Mouse (Mus musculus): Measurements from ENCODE around the gene Gm19426. TPM values are rescaled to one million over a fixed set of nuclear protein-coding genes. Genes with fewer than 3 reads are reported as not detected.
A peak's percentile ranks its signal among the peaks of the same experiment; 100 is the strongest.

Gm19426 gene
- polyA plus RNA-seq (2015; fragmentation: Nextera tagmentation; extraction: Ambion mirVana): 4.9 and 6.7 TPM in 2 replicates

GRCm38 (mm10) chr2:84743561-84743960, at the start of gene Gm19426:
Gm19426 (minus strand) TSS chr2:84743655.
- H3K9me3 ChIP-seq (ENCODE audit: control insufficient read depth, low read length): no peaks in the 10 kb centered on the region
- H3K4me3 ChIP-seq (ENCODE audit: low read length): peak within 1 kb of the TSS; percentile 92
- H3K27ac ChIP-seq (ENCODE audit: low read depth, low read length): peak within 1 kb of the TSS; percentile 99
- no peaks in the 10 kb centered on the region for H3K27me3 ChIP-seq (replicated peaks; ENCODE audit: control insufficient read depth, insufficient read depth, low read length)
- ATAC-seq: peak; percentile 93
- H3K4me1 ChIP-seq (ENCODE audit: control insufficient read depth, insufficient read depth, low read depth, low read length): peaks cover 30% of the 10 kb centered on the region
- peak within 1 kb of the TSS; percentile 92 for H3K4me2 ChIP-seq (ENCODE audit: low read length)
- under 1% methylated on average over 25 of the region's 25 CpGs for WGBS
- no peaks in the 10 kb centered on the region for H3K36me3 ChIP-seq (ENCODE audit: control insufficient read depth, insufficient read depth, low read length)
- peak within 1 kb of the TSS; percentile 97 for H3K9ac ChIP-seq (ENCODE audit: low read depth, low read length)

- Histone ChIP-seq H3K27ac (ENCODE audit: low read depth, low read length) (no peak overlapping the region), H3K9ac (ENCODE audit: low read depth, low read length) (no peak overlapping the region), H3K9me3 (ENCODE audit: control insufficient read depth, low read length) (no peaks in the 10 kb centered on the region), H3K4me2 (ENCODE audit: low read length) (no peak overlapping the region), H3K36me3 (ENCODE audit: control insufficient read depth, insufficient read depth, low read length) (no peaks in the 10 kb centered on the region), H3K4me1 (ENCODE audit: control insufficient read depth, insufficient read depth, low read depth, low read length) (peaks cover 2% of the 10 kb centered on the region; the same call in 1 of the 2 replicates), H3K27me3 (replicated peaks; ENCODE audit: control insufficient read depth, insufficient read depth, low read length) (no peaks in the 10 kb centered on the region), H3K4me3 (ENCODE audit: low read length) (no peak overlapping the region)
- WGBS: 93% methylated on average over 3 of the region's 3 CpGs
- ATAC-seq: no peak
Measured at GRCm38 (mm10) chr2:84793154-84793553, 49.7 kb upstream of the Gm19426 start.

GRCm38 (mm10) chr2:84792516-84792915, 49.1 kb upstream of the Gm19426 start:
- Histone ChIP-seq H3K4me1 (ENCODE audit: control insufficient read depth, insufficient read depth, low read depth, low read length) (no peaks in the 10 kb centered on the region), H3K4me3 (ENCODE audit: low read length) (no peak overlapping the region), H3K4me2 (ENCODE audit: low read length) (no peak overlapping the region), H3K9ac (ENCODE audit: low read depth, low read length) (no peak overlapping the region), H3K27me3 (replicated peaks; ENCODE audit: control insufficient read depth, insufficient read depth, low read length) (no peaks in the 10 kb centered on the region), H3K9me3 (ENCODE audit: control insufficient read depth, low read length) (no peaks in the 10 kb centered on the region), H3K27ac (ENCODE audit: low read depth, low read length) (no peak overlapping the region), H3K36me3 (ENCODE audit: control insufficient read depth, insufficient read depth, low read length) (no peaks in the 10 kb centered on the region)
- no peak for ATAC-seq
- WGBS: 82% methylated on average over 3 of the region's 3 CpGs

- Histone ChIP-seq H3K36me3 (ENCODE audit: control insufficient read depth, insufficient read depth, low read length) (no peaks in the 10 kb centered on the region), H3K27me3 (replicated peaks; ENCODE audit: control insufficient read depth, insufficient read depth, low read length) (no peaks in the 10 kb centered on the region), H3K27ac (ENCODE audit: low read depth, low read length) (no peak overlapping the region), H3K9me3 (ENCODE audit: control insufficient read depth, low read length) (no peaks in the 10 kb centered on the region), H3K4me3 (ENCODE audit: low read length) (no peak overlapping the region), H3K9ac (ENCODE audit: low read depth, low read length) (no peak overlapping the region), H3K4me2 (ENCODE audit: low read length) (no peak overlapping the region), H3K4me1 (ENCODE audit: control insufficient read depth, insufficient read depth, low read depth, low read length) (no peaks in the 10 kb centered on the region)
- ATAC-seq: no peak
- 48% methylated on average over 9 of the region's 9 CpGs for WGBS
Measured at GRCm38 (mm10) chr2:84790418-84790817, 47.0 kb upstream of the Gm19426 start.

- 79% methylated on average over 3 of the region's 3 CpGs for WGBS
- H3K36me3 ChIP-seq (ENCODE audit: control insufficient read depth, insufficient read depth, low read length): no peaks in the 10 kb centered on the region
- H3K9ac ChIP-seq (ENCODE audit: low read depth, low read length): no peak overlapping the region
- H3K4me2 ChIP-seq (ENCODE audit: low read length): no peak overlapping the region
- H3K4me3 ChIP-seq (ENCODE audit: low read length): no peak overlapping the region
- H3K4me1 ChIP-seq (ENCODE audit: control insufficient read depth, insufficient read depth, low read depth, low read length): no peaks in the 10 kb centered on the region
- no peaks in the 10 kb centered on the region for H3K27me3 ChIP-seq (replicated peaks; ENCODE audit: control insufficient read depth, insufficient read depth, low read length)
- no peak for ATAC-seq
- H3K9me3 ChIP-seq (ENCODE audit: control insufficient read depth, low read length): no peaks in the 10 kb centered on the region
- no peak overlapping the region for H3K27ac ChIP-seq (ENCODE audit: low read depth, low read length)
Measured at GRCm38 (mm10) chr2:84788316-84788715, 44.9 kb upstream of the Gm19426 start.

GRCm38 (mm10) chr2:84783840-84784566, 40.5 kb upstream of the Gm19426 start:
- no peak for ATAC-seq

GRCm38 (mm10) chr2:84783315-84783714, 39.9 kb upstream of the Gm19426 start:
- Histone ChIP-seq H3K27me3 (replicated peaks; ENCODE audit: control insufficient read depth, insufficient read depth, low read length) (no peaks in the 10 kb centered on the region), H3K27ac (ENCODE audit: low read depth, low read length) (no peak overlapping the region), H3K36me3 (ENCODE audit: control insufficient read depth, insufficient read depth, low read length) (no peaks in the 10 kb centered on the region), H3K4me2 (ENCODE audit: low read length) (no peak overlapping the region), H3K4me3 (ENCODE audit: low read length) (no peak overlapping the region), H3K9ac (ENCODE audit: low read depth, low read length) (no peak overlapping the region), H3K4me1 (ENCODE audit: control insufficient read depth, insufficient read depth, low read depth, low read length) (no peaks in the 10 kb centered on the region), H3K9me3 (ENCODE audit: control insufficient read depth, low read length) (no peaks in the 10 kb centered on the region)
- WGBS: 85% methylated on average over 1 of the region's 1 CpGs
- no peak for ATAC-seq

More at GRCm38 (mm10) chr2:84783840-84784566, 40.5 kb upstream of the Gm19426 start:
- Histone ChIP-seq H3K36me3 (ENCODE audit: control insufficient read depth, insufficient read depth, low read length) (no peaks in the 10 kb centered on the region), H3K4me3 (ENCODE audit: low read length) (no peak overlapping the region), H3K27ac (ENCODE audit: low read depth, low read length) (no peak overlapping the region), H3K4me1 (ENCODE audit: control insufficient read depth, insufficient read depth, low read depth, low read length) (no peaks in the 10 kb centered on the region), H3K27me3 (replicated peaks; ENCODE audit: control insufficient read depth, insufficient read depth, low read length) (no peaks in the 10 kb centered on the region), H3K9me3 (ENCODE audit: control insufficient read depth, low read length) (no peaks in the 10 kb centered on the region), H3K4me2 (ENCODE audit: low read length) (no peak overlapping the region), H3K9ac (ENCODE audit: low read depth, low read length) (no peak overlapping the region)
- 87% methylated on average over 3 of the region's 3 CpGs for WGBS

GRCm38 (mm10) chr2:84779210-84779609, 35.8 kb upstream of the Gm19426 start:
- H3K4me2 ChIP-seq (ENCODE audit: low read length): no peak overlapping the region
- no peak for ATAC-seq
- 68% methylated on average over 6 of the region's 6 CpGs for whole genome bisulfite sequencing
- peaks cover 5% of the 10 kb centered on the region for H3K4me1 ChIP-seq (ENCODE audit: control insufficient read depth, insufficient read depth, low read depth, low read length)
- no peak overlapping the region for H3K27ac ChIP-seq (ENCODE audit: low read depth, low read length)
- no peaks in the 10 kb centered on the region for H3K36me3 ChIP-seq (ENCODE audit: control insufficient read depth, insufficient read depth, low read length)
- H3K9me3 ChIP-seq (ENCODE audit: control insufficient read depth, low read length): no peaks in the 10 kb centered on the region
- H3K9ac ChIP-seq (ENCODE audit: low read depth, low read length): no peak overlapping the region
- no peak overlapping the region for H3K4me3 ChIP-seq (ENCODE audit: low read length)
- H3K27me3 ChIP-seq (replicated peaks; ENCODE audit: control insufficient read depth, insufficient read depth, low read length): no peaks in the 10 kb centered on the region

- H3K4me2 ChIP-seq (ENCODE audit: low read length): no peak overlapping the region
- ATAC-seq: peak; percentile 69; the same call in 1 of the 2 replicates
- H3K36me3 ChIP-seq (ENCODE audit: control insufficient read depth, insufficient read depth, low read length): no peaks in the 10 kb centered on the region
- no peaks in the 10 kb centered on the region for H3K27me3 ChIP-seq (replicated peaks; ENCODE audit: control insufficient read depth, insufficient read depth, low read length)
- no peaks in the 10 kb centered on the region for H3K9me3 ChIP-seq (ENCODE audit: control insufficient read depth, low read length)
- H3K4me3 ChIP-seq (ENCODE audit: low read length): no peak overlapping the region
- peaks cover 5% of the 10 kb centered on the region for H3K4me1 ChIP-seq (ENCODE audit: control insufficient read depth, insufficient read depth, low read depth, low read length)
- H3K9ac ChIP-seq (ENCODE audit: low read depth, low read length): no peak overlapping the region
- peak overlapping the region; percentile 48 for H3K27ac ChIP-seq (ENCODE audit: low read depth, low read length)
- 56% methylated on average over 3 of the region's 3 CpGs for WGBS
Measured at GRCm38 (mm10) chr2:84777706-84778105, 34.3 kb upstream of the Gm19426 start.
